Mouse (Mus musculus) kidney, adult 2 months (tissue): ENCODE results near the gene Kif26b. TPM values are rescaled to one million over a fixed set of nuclear protein-coding genes. Genes with fewer than 3 reads are reported as not detected.

Experiments used
- DNase-seq: peaks from one replicate; pipeline ENCODE4 v3.0.0; 2021
- H3K27ac ChIP-seq: fragments of 200-500 bp; 2 replicates; pipeline ENCODE4 v1.5.1; 2012; ENCODE audit warnings: low read depth, low read length, control low read depth, inconsistent platforms; ENCODE audit not compliant: insufficient read depth
- H3K27me3 ChIP-seq: fragments of 200-500 bp; replicated peaks from 2 replicates; pipeline ENCODE4 v1.6.1; 2012; ENCODE audit warnings: mild to moderate bottlenecking, moderate library complexity, low read length, inconsistent platforms; ENCODE audit not compliant: control insufficient read depth, insufficient read depth
- H3K36me3 ChIP-seq: fragments of 200-500 bp; 2 replicates; pipeline ENCODE4 v1.6.1; 2012; ENCODE audit warnings: mild to moderate bottlenecking, moderate library complexity, low read length, inconsistent platforms; ENCODE audit not compliant: control insufficient read depth, insufficient read depth
- H3K4me1 ChIP-seq: fragments of 200-500 bp; 2 replicates; pipeline ENCODE4 v1.6.1; 2011; ENCODE audit warnings: low read length; ENCODE audit not compliant: control insufficient read depth, insufficient read depth
- H3K4me3 ChIP-seq: fragments of 200-500 bp; 2 replicates; pipeline ENCODE4 v1.5.1; 2011; ENCODE audit warnings: mild to moderate bottlenecking, low read depth, low read length, control low read depth; ENCODE audit not compliant: insufficient read depth
- CTCF ChIP-seq: fragments of 200-500 bp; conservative IDR thresholded peaks from 2 replicates; pipeline ENCODE4 v1.5.1; 2011; ENCODE audit warnings: low read depth, mild to moderate bottlenecking, control low read depth, low read length, moderate library complexity, mixed read lengths; ENCODE audit not compliant: insufficient read depth, insufficient read length
- POLR2A ChIP-seq: fragments of 200-500 bp; IDR thresholded peaks from one replicate; pipeline ENCODE4 v1.6.1; 2011; ENCODE audit warnings: low read depth, low read length, control low read depth
- WGBS: fragments of 180-500 bp; shearing (Covaris S2); methylation state at CpG from one replicate; pipeline ENCODE4 v1.1.7; 2018; 5-methylcytosine and 5-hydroxymethylcytosine counted together
- polyA plus RNA-seq: library from polyadenylated mRNA; depleted of rRNA; stranded (reverse); fragments of >200 nt; gene quantifications from 2 replicates; pipeline ENCODE4 v1.2.3, GENCODE M21; 2012

The Kif26b gene
- polyA plus RNA-seq, 1 experiment, result 0.97 TPM

DNA sequence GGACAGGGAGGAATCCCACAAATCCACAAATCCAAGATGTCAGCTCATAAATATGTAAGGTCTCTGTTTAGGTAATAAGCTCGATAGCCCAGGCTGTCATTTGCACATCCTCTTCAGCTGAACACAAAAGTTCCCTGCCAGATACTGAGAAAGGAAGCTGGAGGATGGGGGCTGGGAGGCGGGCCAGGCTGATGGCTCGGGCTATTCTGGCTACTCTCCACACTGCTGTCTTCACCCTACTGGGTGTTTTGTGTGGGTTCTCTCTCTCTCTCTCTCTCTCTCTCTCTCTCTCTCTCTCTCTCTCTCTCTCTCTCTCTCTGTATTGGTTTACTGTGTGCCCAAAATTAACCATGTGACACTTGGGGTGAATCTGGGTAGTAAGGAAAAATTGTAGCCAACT is 274.2 kb downstream of the Kif26b start:
- no peak for DNase-seq
- H3K4me1 ChIP-seq, result no peaks in the 10 kb centered on the region
- H3K27ac ChIP-seq, result no peak overlapping the region
- H3K36me3 ChIP-seq, result no peaks in the 10 kb centered on the region
- WGBS, result 69% methylated on average over 3 of the region's 3 CpGs
- H3K4me3 ChIP-seq, result no peak overlapping the region
- H3K27me3 ChIP-seq, result no peaks in the 10 kb centered on the region
- TF ChIP-seq CTCF (no peak), POLR2A (no peak)

GRCm38 (mm10) chr1:178817476-178817875 is 288.6 kb downstream of the Kif26b start:
- no peaks in the 10 kb centered on the region for H3K27me3 ChIP-seq
- WGBS, result 76% methylated on average over 6 of the region's 6 CpGs
- no peak overlapping the region for H3K4me3 ChIP-seq
- no peak for TF ChIP-seq POLR2A
- TF ChIP-seq CTCF, result no peak
- H3K4me1 ChIP-seq, result no peaks in the 10 kb centered on the region
- DNase-seq, result no peak
- no peak overlapping the region for H3K27ac ChIP-seq
- no peaks in the 10 kb centered on the region for H3K36me3 ChIP-seq

DNA sequence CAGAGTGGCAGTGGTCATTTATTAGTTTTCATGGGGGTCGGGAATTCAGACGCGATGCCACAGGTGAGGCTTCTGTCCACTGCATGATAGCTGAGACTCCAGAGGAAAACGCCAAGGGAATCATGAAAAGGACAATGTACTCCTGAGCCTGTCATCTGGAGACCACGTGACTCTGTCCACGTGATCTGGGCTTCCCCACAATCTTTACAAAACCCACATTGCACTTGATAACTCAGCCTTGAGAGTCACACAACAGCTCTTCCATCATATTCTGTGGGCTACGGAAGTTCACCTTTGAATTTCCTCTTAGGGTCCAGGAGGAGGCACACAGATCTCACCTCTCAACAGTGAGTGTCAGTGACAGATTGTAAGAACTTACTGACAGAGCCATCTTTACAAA is 290.1 kb downstream of the Kif26b start:
- no peaks in the 10 kb centered on the region for H3K36me3 ChIP-seq
- 88% methylated on average over 7 of the region's 7 CpGs for WGBS
- H3K27ac ChIP-seq, result no peak overlapping the region
- no peaks in the 10 kb centered on the region for H3K27me3 ChIP-seq
- TF ChIP-seq CTCF, result no peak
- TF ChIP-seq POLR2A, result no peak
- DNase-seq, result no peak
- no peak overlapping the region for H3K4me3 ChIP-seq
- no peaks in the 10 kb centered on the region for H3K4me1 ChIP-seq

- Histone ChIP-seq H3K27ac (no peak overlapping the region), H3K4me1 (no peaks in the 10 kb centered on the region), H3K36me3 (no peaks in the 10 kb centered on the region), H3K4me3 (no peak overlapping the region), H3K27me3 (no peaks in the 10 kb centered on the region)
- TF ChIP-seq POLR2A, result no peak
- TF ChIP-seq CTCF, result no peak
- DNase-seq, result no peak
- 84% methylated on average over 3 of the region's 3 CpGs for WGBS
Measured at GRCm38 (mm10) chr1:178820079-178820478, 291.2 kb downstream of the Kif26b start.

GRCm38 (mm10) chr1:178820556-178821435 is 291.9 kb downstream of the Kif26b start:
- Histone ChIP-seq H3K4me1 (no peaks in the 10 kb centered on the region), H3K36me3 (no peaks in the 10 kb centered on the region), H3K4me3 (no peak overlapping the region), H3K27me3 (no peaks in the 10 kb centered on the region), H3K27ac (no peak overlapping the region)
- TF ChIP-seq CTCF (no peak), POLR2A (no peak)
- WGBS, result 66% methylated on average over 14 of the region's 14 CpGs
- DNase-seq, result no peak

DNA sequence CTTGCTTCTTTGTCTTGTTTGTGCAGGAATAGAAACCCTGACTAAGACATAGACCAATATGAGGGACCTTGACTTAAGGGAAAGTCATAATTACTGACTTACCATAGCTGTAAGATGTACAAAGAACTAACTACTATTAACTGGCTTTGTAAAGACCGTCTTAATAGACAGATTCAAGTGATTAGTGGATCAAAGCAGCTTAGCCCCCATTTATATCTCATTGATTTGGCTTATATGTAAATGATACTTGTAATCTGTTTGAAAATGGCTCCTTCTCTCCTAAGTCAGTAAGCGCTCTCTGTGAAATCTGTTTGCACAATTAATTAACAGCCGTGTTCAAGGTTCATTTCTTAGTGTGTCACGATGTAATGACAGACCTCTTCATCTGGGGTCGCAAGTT is 295.9 kb downstream of the Kif26b start:
- Histone ChIP-seq H3K4me3 (no peak overlapping the region), H3K27ac (no peak overlapping the region), H3K4me1 (no peaks in the 10 kb centered on the region), H3K36me3 (no peaks in the 10 kb centered on the region), H3K27me3 (no peaks in the 10 kb centered on the region)
- 72% methylated on average over 5 of the region's 5 CpGs for WGBS
- TF ChIP-seq POLR2A (no peak), CTCF (no peak)
- no peak for DNase-seq

DNA sequence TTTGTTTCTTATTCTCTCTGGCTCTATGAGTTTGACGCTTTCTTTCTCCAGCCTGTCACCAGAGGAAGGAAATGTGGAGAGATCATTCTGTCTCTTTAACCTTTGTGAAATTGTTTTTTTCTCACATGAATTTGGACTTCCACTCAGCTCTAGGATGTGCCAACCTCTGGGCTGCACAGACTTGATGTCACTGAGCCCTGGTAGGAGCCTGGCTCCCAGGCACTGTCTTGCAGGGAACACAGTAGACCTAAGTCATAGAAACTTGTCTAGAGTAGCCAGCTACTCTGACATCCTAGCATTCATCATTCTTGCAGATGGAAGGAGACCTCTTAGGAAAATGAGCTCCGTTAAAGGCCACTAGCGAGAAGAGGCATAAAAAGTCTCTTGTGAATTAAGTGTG is 298.3 kb downstream of the Kif26b start:
- Histone ChIP-seq H3K27me3 (no peaks in the 10 kb centered on the region), H3K4me1 (no peaks in the 10 kb centered on the region), H3K27ac (no peak overlapping the region), H3K36me3 (no peaks in the 10 kb centered on the region), H3K4me3 (no peak overlapping the region)
- no peak for DNase-seq
- 73% methylated on average over 3 of the region's 3 CpGs for WGBS
- TF ChIP-seq POLR2A, result no peak
- no peak for TF ChIP-seq CTCF

DNA sequence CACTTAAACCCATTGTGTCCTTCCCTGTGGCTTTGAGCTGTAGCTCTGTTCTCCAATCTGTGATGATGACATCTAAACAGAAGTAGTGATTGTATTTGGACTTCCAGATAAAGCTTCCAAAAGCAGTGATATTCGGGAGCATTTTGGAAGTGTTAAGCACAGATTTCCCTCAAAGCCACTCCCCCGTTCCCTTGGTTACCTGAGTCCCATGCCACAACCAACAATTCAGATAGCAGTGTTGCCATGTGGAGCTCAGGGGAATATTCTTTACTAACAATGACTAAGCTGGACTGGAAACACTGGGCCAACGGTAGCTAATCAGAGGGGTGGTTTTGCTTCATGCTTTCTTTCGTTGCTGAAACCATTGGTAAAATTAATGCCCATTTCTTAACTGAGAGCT is 300.5 kb downstream of the Kif26b start:
- Histone ChIP-seq H3K27ac (no peak overlapping the region), H3K4me1 (no peaks in the 10 kb centered on the region), H3K4me3 (no peak overlapping the region), H3K27me3 (no peaks in the 10 kb centered on the region), H3K36me3 (no peaks in the 10 kb centered on the region)
- 90% methylated on average over 4 of the region's 4 CpGs for WGBS
- no peak for DNase-seq
- no peak for TF ChIP-seq POLR2A
- TF ChIP-seq CTCF, result no peak
